Mouse (Mus musculus) liver, embryonic 14.5 days (tissue): ENCODE results near the gene Serinc5.

Experiments
- CTCF ChIP-seq: IDR thresholded peaks from 2 replicates; pipeline ENCODE4 v1.5.1; 2016; ENCODE audit warnings: antibody characterized with exemption, low read depth, control low read depth
- EP300 ChIP-seq: IDR thresholded peaks from 2 replicates; pipeline ENCODE4 v1.6.1; 2016; ENCODE audit warnings: antibody characterized with exemption, low read depth

DNA sequence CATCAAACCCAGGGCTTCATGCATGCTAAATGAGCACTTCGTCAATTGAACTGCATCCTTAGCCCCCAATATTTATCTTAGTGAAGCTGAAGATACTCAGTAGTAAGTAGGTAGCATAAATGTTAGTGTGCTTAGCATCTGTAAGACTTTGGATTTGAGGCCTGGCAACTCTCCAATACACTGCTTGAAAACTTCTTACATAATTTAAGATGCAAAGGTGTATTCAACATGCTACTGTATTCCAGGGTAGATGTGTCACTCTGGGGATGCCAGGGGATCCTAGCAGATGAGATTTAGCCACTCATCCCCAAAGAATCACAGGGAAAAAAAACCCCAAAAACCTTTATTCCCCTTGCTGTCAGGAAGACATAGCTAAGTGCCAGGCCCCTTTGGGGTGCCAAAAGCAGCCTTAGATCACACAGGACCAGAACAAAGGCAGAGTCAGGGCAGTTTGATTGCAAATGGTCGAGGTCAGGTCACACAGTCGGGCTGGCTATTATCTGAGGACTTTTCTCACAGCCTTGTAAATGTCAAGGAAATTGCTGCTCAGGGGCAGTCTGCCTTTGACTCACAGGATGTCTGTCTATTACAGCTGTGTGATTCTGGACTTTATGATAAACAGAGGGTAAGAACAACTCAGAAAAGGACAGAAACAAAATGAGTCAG lies 17.0 kb upstream of the Serinc5 start:
- TF ChIP-seq EP300 (no peak), CTCF (no peak)
